Mouse (Mus musculus) intestine, embryonic 15.5 days (tissue): ENCODE measurements at regions not wholly inside any gene's neighbourhood (a gene's known extent, or its start where the extent isn't known, plus 50 kb on each side); places are given as distances from the start of the nearest gene placed in this dataset.

Experiments
- ATAC-seq: fragments of 200-750 bp; cut with Nextera tagmentation; 2 replicates; pipeline ENCODE4 v1.8.0; 2017; ENCODE audit warnings: moderate TSS enrichment, moderate library complexity
- H3K27ac ChIP-seq: fragments of 300-500 bp; sonication (generic); 2 replicates; pipeline ENCODE4 v1.5.1; 2015; ENCODE audit warnings: mild to moderate bottlenecking, inconsistent platforms
- H3K27me3 ChIP-seq: fragments of 300-500 bp; sonication (generic); replicated peaks from 2 replicates; pipeline ENCODE4 v1.6.1; 2015; ENCODE audit warnings: inconsistent platforms
- H3K36me3 ChIP-seq: fragments of 300-500 bp; sonication (generic); 2 replicates; pipeline ENCODE4 v1.6.1; 2015; ENCODE audit warnings: inconsistent platforms
- H3K4me1 ChIP-seq: fragments of 300-500 bp; sonication (generic); replicated peaks from 2 replicates; pipeline ENCODE4 v1.6.1; 2015; ENCODE audit warnings: inconsistent platforms
- H3K4me2 ChIP-seq: fragments of 300-500 bp; sonication (generic); replicated peaks from 2 replicates; pipeline ENCODE4 v1.6.1; 2015; ENCODE audit warnings: mild to moderate bottlenecking, inconsistent platforms
- H3K4me3 ChIP-seq: fragments of 300-500 bp; sonication (generic); replicated peaks from 2 replicates; pipeline ENCODE4 v1.5.1; 2015; ENCODE audit warnings: inconsistent platforms
- H3K9ac ChIP-seq: fragments of 300-500 bp; sonication (generic); 2 replicates; pipeline ENCODE4 v1.6.1; 2015; ENCODE audit warnings: inconsistent platforms
- H3K9me3 ChIP-seq: fragments of 300-500 bp; sonication (generic); 2 replicates; pipeline ENCODE4 v1.6.1; 2016; ENCODE audit warnings: inconsistent platforms
- WGBS: fragments of 180-500 bp; shearing (Covaris S2); methylation state at CpG from one replicate; pipeline ENCODE4 v1.1.7; 2015; 5-methylcytosine and 5-hydroxymethylcytosine counted together

DNA sequence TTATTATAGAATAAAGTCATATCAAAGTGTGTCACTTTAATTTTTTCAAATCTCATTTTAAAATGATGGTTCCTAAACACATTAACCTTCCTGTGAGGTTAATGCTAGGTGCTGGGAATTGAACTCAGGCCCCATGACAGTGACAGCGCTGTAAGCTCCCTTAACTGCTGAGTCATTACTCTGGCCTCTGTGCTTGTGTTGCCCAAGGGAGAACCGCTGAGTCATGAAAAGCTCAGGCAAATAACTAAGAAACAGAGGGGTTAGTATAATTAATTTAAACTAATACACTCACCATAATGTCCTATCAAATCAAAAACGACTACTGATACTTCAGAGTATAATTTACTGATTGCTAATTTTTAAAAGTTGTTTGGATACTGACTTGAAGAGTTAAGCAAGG lies 281.7 kb upstream of the Ndst3 start:
- 76% methylated on average over 3 of the region's 3 CpGs for WGBS
- no peak overlapping the region for H3K4me2 ChIP-seq
- H3K4me1 ChIP-seq, result no peaks in the 10 kb centered on the region
- no peaks in the 10 kb centered on the region for H3K36me3 ChIP-seq
- ATAC-seq, result no peak
- H3K9me3 ChIP-seq, result no peaks in the 10 kb centered on the region
- no peak overlapping the region for H3K9ac ChIP-seq
- no peak overlapping the region for H3K27ac ChIP-seq
- no peaks in the 10 kb centered on the region for H3K27me3 ChIP-seq
- H3K4me3 ChIP-seq, result no peak overlapping the region

- Histone ChIP-seq H3K9me3 (no peaks in the 10 kb centered on the region), H3K36me3 (no peaks in the 10 kb centered on the region), H3K9ac (no peak overlapping the region), H3K27me3 (no peaks in the 10 kb centered on the region), H3K4me3 (no peak overlapping the region), H3K4me1 (no peaks in the 10 kb centered on the region), H3K27ac (no peak overlapping the region), H3K4me2 (no peak overlapping the region)
- ATAC-seq, result no peak
- 71% methylated on average over 16 of the region's 16 CpGs for WGBS
These were observed 283.3 kb upstream of the Ndst3 start for GRCm38 (mm10) chr3:123973806-123974576.

DNA sequence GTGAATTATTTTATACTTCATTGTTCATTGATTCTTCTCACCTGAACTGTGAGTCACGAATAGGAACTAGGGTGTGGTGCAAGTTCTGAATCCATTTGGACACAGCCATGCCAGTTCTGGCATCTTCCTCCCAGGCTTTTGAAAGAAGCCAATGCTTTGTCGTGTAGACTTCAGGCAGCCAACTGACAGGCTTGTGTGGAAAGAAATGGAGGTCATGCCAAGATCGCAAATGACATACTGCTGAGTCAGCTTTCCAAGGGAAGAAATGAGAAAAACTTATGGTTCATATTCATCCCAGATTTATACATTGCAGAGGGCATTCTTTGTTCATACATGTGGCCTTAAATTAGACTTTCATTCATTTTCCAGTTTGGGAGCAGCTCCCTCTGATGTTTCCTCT lies 285.8 kb upstream of the Ndst3 start:
- Histone ChIP-seq H3K4me3 (no peak overlapping the region), H3K9ac (no peak overlapping the region), H3K27ac (no peak overlapping the region), H3K4me1 (no peaks in the 10 kb centered on the region), H3K4me2 (no peak overlapping the region), H3K36me3 (no peaks in the 10 kb centered on the region), H3K9me3 (no peaks in the 10 kb centered on the region), H3K27me3 (no peaks in the 10 kb centered on the region)
- no peak for ATAC-seq
- WGBS, result 84% methylated on average over 3 of the region's 3 CpGs

- no peaks in the 10 kb centered on the region for H3K27me3 ChIP-seq
These were observed 286.5 kb upstream of the Ndst3 start for GRCm38 (mm10) chr3:123977168-123977567.

DNA sequence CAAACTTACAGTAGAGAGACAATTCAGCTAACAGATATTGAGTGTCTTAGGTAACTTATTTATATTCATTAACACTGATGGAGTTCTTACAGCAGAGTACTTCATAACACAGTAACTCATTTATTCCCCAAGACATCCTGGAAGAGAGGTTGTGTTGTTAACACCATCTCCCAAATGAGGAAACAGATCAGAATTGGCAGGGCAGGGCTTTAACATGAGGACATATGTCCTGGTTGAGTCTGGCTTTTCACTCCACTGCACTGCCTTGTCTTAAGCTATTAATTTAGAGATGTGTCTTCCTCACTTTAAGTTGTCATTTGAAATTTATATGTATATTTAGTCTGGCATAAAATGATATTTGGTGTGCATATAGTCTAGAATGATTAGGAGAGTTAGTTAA lies 292.4 kb upstream of the Ndst3 start:
- Histone ChIP-seq H3K9me3 (no peaks in the 10 kb centered on the region), H3K4me1 (no peaks in the 10 kb centered on the region), H3K4me2 (no peak overlapping the region), H3K27ac (no peak overlapping the region), H3K36me3 (no peaks in the 10 kb centered on the region), H3K4me3 (no peak overlapping the region), H3K9ac (no peak overlapping the region), H3K27me3 (no peaks in the 10 kb centered on the region)
- ATAC-seq, result no peak

More at GRCm38 (mm10) chr3:123977168-123977567, 286.5 kb upstream of the Ndst3 start:
- H3K9ac ChIP-seq, result no peak overlapping the region
- no peak overlapping the region for H3K4me2 ChIP-seq
- no peak overlapping the region for H3K27ac ChIP-seq
- no peaks in the 10 kb centered on the region for H3K9me3 ChIP-seq
- WGBS, result 76% methylated on average over 4 of the region's 4 CpGs
- H3K36me3 ChIP-seq, result no peaks in the 10 kb centered on the region
- H3K4me3 ChIP-seq, result no peak overlapping the region
- no peak for ATAC-seq
- no peaks in the 10 kb centered on the region for H3K4me1 ChIP-seq

GRCm38 (mm10) chr3:123983530-123983929 lies 292.9 kb upstream of the Ndst3 start:
- peak; percentile 17; the same call in 1 of the 2 replicates for ATAC-seq
- no peak overlapping the region for H3K9ac ChIP-seq
- no peaks in the 10 kb centered on the region for H3K9me3 ChIP-seq
- 25% methylated on average over 1 of the region's 1 CpGs for WGBS
- H3K4me1 ChIP-seq, result no peaks in the 10 kb centered on the region
- no peaks in the 10 kb centered on the region for H3K27me3 ChIP-seq
- no peak overlapping the region for H3K4me3 ChIP-seq
- H3K27ac ChIP-seq, result no peak overlapping the region
- no peak overlapping the region for H3K4me2 ChIP-seq
- H3K36me3 ChIP-seq, result no peaks in the 10 kb centered on the region

- Histone ChIP-seq H3K27ac (no peak overlapping the region), H3K9ac (no peak overlapping the region), H3K27me3 (no peaks in the 10 kb centered on the region), H3K36me3 (no peaks in the 10 kb centered on the region), H3K4me1 (no peaks in the 10 kb centered on the region), H3K9me3 (no peaks in the 10 kb centered on the region), H3K4me3 (no peak overlapping the region), H3K4me2 (peak overlapping the region; percentile 30; the same call in 1 of the 2 replicates)
- 10% methylated on average over 1 of the region's 1 CpGs for WGBS
- ATAC-seq, result peak; percentile 61; the same call in 1 of the 2 replicates
These were observed 293.4 kb upstream of the Ndst3 start for GRCm38 (mm10) chr3:123984028-123984427.

GRCm38 (mm10) chr3:123999957-124000616 lies 309.4 kb upstream of the Ndst3 start:
- 76% methylated on average over 3 of the region's 3 CpGs for WGBS

DNA sequence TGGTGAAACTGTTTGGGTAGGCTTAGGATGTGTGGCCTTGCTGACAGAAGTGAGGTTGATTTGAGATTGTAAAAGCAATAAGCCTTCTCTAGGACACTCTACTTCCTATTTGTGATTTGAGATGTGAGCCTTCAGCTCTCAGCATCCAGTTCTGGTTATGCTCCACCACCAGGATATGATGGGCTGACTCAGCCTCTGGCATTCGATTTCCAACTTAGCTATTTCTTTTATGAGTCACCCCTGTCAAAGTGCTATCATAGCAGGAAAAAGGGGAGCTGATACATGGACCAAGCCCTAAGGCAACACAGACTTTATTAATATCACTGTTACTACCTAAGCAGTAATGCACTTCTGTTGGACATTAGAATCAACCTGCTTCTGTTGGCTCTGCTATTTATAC lies 310.2 kb upstream of the Ndst3 start:
- 61% methylated on average over 1 of the region's 1 CpGs for WGBS
- Histone ChIP-seq H3K4me2 (no peak overlapping the region), H3K4me1 (no peaks in the 10 kb centered on the region), H3K36me3 (no peaks in the 10 kb centered on the region), H3K9me3 (no peaks in the 10 kb centered on the region), H3K27me3 (no peaks in the 10 kb centered on the region), H3K9ac (no peak overlapping the region), H3K27ac (no peak overlapping the region), H3K4me3 (no peak overlapping the region)
- ATAC-seq, result peak; percentile 73

More at GRCm38 (mm10) chr3:123999957-124000616, 309.4 kb upstream of the Ndst3 start:
- Histone ChIP-seq H3K9ac (no peak overlapping the region), H3K9me3 (no peaks in the 10 kb centered on the region), H3K4me1 (no peaks in the 10 kb centered on the region), H3K27me3 (no peaks in the 10 kb centered on the region), H3K27ac (no peak overlapping the region), H3K36me3 (no peaks in the 10 kb centered on the region), H3K4me2 (no peak overlapping the region), H3K4me3 (no peak overlapping the region)
- peak; percentile 93 for ATAC-seq

DNA sequence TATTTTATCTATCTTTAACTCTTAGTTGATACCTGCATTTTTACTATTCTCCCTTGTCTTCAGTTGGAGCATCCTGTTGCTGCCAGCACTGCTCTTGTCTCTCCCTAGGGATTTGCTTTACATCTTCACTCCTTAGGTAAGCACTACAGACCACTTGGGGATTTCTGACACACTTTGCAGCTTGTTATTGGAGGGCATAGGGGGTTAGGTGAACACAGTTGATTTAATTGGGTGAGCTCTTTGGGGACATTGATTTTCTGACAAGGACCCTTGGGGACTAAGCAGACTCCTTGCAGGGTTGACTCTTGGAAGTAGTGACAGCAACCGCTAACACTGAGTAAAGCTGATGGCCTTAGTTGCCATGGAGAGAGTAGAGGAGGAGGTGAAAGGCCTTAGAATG lies 309.0 kb upstream of the Tram1l1 start:
- H3K27ac ChIP-seq, result no peak overlapping the region
- 83% methylated on average over 1 of the region's 1 CpGs for WGBS
- no peaks in the 10 kb centered on the region for H3K36me3 ChIP-seq

GRCm38 (mm10) chr3:124018618-124019017 lies 302.0 kb upstream of the Tram1l1 start:
- H3K27me3 ChIP-seq, result no peaks in the 10 kb centered on the region
- H3K4me1 ChIP-seq, result no peaks in the 10 kb centered on the region
- 97% methylated on average over 1 of the region's 1 CpGs for WGBS
- no peak for ATAC-seq
- no peak overlapping the region for H3K4me3 ChIP-seq
- H3K9me3 ChIP-seq, result no peaks in the 10 kb centered on the region
- H3K27ac ChIP-seq, result no peak overlapping the region
- H3K9ac ChIP-seq, result no peak overlapping the region
- no peaks in the 10 kb centered on the region for H3K36me3 ChIP-seq
- H3K4me2 ChIP-seq, result no peak overlapping the region

More for the DNA sequence above, 309.0 kb upstream of the Tram1l1 start:
- H3K4me1 ChIP-seq, result no peaks in the 10 kb centered on the region
- no peaks in the 10 kb centered on the region for H3K9me3 ChIP-seq
- no peak overlapping the region for H3K4me3 ChIP-seq
- ATAC-seq, result no peak
- H3K4me2 ChIP-seq, result no peak overlapping the region
- no peak overlapping the region for H3K9ac ChIP-seq
- no peaks in the 10 kb centered on the region for H3K27me3 ChIP-seq

- no peaks in the 10 kb centered on the region for H3K4me1 ChIP-seq
- H3K27ac ChIP-seq, result no peak overlapping the region
- H3K4me2 ChIP-seq, result no peak overlapping the region
- H3K4me3 ChIP-seq, result no peak overlapping the region
- H3K36me3 ChIP-seq, result no peaks in the 10 kb centered on the region
- WGBS, result 87% methylated on average over 4 of the region's 4 CpGs
- H3K9ac ChIP-seq, result no peak overlapping the region
- no peaks in the 10 kb centered on the region for H3K27me3 ChIP-seq
- ATAC-seq, result no peak
- H3K9me3 ChIP-seq, result no peaks in the 10 kb centered on the region
These were observed 294.5 kb upstream of the Tram1l1 start for GRCm38 (mm10) chr3:124026188-124026587.

- no peak overlapping the region for H3K27ac ChIP-seq
- no peaks in the 10 kb centered on the region for H3K9me3 ChIP-seq
- no peaks in the 10 kb centered on the region for H3K4me1 ChIP-seq
- no peaks in the 10 kb centered on the region for H3K27me3 ChIP-seq
- no peak overlapping the region for H3K9ac ChIP-seq
- no peak overlapping the region for H3K4me2 ChIP-seq
- 81% methylated on average over 3 of the region's 3 CpGs for WGBS
- ATAC-seq, result no peak
- H3K4me3 ChIP-seq, result no peak overlapping the region
- no peaks in the 10 kb centered on the region for H3K36me3 ChIP-seq
These were observed 253.6 kb upstream of the Tram1l1 start for GRCm38 (mm10) chr3:124067061-124067460.
